Mouse (Mus musculus): ENCODE results near the gene Shb. TPM values are rescaled to one million over a fixed set of nuclear protein-coding genes. Genes with fewer than 3 reads are reported as not detected.

Gene Shb
- polyA plus RNA-seq, 1 experiment = 36.2 TPM

DNA sequence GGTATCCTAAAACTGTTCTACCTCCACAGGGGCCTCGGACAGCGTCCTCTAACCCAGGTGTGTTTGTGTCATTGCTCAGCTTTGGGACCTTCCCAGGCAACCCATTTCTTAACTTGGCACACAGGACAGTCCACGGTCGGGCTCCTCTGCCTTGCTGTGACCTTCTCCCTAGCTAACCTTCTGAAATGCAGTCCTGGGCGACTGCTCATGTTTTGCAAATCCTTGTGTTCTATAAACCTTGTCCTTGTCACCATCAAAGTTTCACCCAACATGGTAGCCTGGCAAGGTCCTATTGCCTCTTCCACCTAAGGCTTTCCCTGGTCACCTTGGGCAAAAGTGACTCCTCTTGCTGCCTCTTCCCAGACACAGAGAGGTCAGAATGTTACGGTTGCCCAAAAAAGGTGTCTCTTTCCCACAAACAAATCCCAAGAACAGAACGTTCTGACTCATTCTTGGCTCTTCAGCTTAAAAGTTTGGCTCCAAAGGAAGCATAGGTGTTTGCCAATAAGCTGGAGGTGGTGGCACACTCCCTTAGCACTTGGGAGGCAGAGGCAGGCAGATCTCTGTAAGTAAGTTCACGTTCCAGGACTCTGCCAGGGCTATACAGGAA lies 121.0 kb downstream of the Shb start:
- Histone ChIP-seq H3K4me1 (ENCODE audit: control insufficient read depth, insufficient read depth, low read length) (no peaks in the 10 kb centered on the region), H3K4me3 (replicated peaks; ENCODE audit: extremely low read depth, low read depth, low read length) (no peak overlapping the region)
- no peak for TF ChIP-seq CTCF (IDR thresholded peaks at IDR 0.05; ENCODE audit: insufficient read depth, low read length)
- no peak for TF ChIP-seq POLR2A (IDR thresholded peaks at IDR 0.05; ENCODE audit: borderline replicate concordance, extremely low read depth, low read depth, low read length)
- WGBS = 84% methylated on average over 8 of the region's 8 CpGs
- no peak for DNase-seq

DNA sequence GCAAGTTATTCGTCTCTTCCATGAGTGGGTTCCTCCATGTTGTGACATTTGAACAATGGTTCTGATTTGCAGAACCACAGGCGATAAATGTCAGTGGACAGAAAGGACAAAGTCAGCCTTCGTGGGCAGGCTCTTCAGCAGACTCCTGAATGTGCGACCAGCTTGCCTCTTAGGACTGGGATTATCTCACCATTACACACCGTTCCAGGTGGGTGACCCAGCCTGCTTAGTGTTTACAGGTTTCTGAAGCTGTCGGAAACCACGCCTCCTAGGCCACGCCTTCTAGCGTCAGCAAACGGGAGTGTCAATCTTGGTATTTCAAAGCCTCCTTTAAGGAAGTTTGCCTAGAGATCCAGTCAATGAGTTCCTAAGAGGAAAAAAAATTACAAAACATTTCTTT lies 123.0 kb downstream of the Shb start:
- Histone ChIP-seq H3K4me1 (ENCODE audit: control insufficient read depth, insufficient read depth, low read length) (no peaks in the 10 kb centered on the region), H3K4me3 (replicated peaks; ENCODE audit: extremely low read depth, low read depth, low read length) (peak overlapping the region; percentile 89)
- TF ChIP-seq CTCF (IDR thresholded peaks at IDR 0.05; ENCODE audit: insufficient read depth, low read length) (no peak), POLR2A (IDR thresholded peaks at IDR 0.05; ENCODE audit: borderline replicate concordance, extremely low read depth, low read depth, low read length) (peak; percentile 89; the same call in 1 of the 2 replicates)
- peak; percentile 89 for DNase-seq
- 2% methylated on average over 10 of the region's 10 CpGs for WGBS

DNA sequence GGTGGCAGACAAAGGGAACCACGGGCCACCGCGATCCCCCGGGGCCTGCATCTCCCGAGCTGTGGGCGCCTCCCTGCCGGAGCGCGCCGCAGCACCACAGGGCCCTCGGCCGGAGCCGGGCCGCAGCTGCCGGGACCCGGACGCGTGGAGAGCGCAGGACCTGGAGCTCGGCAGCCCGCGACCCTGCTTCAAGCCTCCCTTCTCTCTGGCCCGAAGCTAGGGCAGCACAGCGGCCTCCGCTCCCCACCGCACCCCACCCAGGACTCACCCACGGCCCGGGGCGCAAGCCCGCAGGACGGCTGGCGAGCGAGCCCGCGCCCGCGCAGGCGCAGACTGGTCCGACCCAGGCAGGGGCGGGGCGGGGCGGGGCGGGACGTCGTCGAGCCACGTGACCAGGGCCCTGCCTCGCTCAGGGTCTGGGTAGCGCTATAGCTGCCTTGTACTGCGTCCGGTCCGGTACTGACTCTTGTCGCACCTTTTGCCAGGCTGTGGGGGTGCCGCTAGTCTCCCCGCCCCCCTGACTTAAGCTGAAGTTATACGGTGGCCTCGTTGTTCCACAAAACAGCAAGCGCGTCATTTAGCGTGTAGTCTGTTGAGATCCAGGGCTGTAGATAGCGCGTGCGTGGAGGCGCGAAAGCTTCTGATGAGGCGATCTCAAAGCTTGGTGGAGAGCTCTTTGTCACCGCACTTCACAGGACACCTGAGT lies 123.7 kb downstream of the Shb start, which contains the start of gene Slc25a51:
Gene Slc25a51, minus strand, starts transcription at position 340 of the 706 bp plus-strand sequence.
- TF ChIP-seq POLR2A (IDR thresholded peaks at IDR 0.05; ENCODE audit: borderline replicate concordance, extremely low read depth, low read depth, low read length) (peak; percentile 83; the same call in 1 of the 2 replicates), CTCF (IDR thresholded peaks at IDR 0.05; ENCODE audit: insufficient read depth, low read length) (no peak)
- H3K4me1 ChIP-seq (ENCODE audit: control insufficient read depth, insufficient read depth, low read length) = no peaks in the 10 kb centered on the region
- DNase-seq = peak; percentile 81
- peak within 1 kb of the TSS; percentile 89 for H3K4me3 ChIP-seq (replicated peaks; ENCODE audit: extremely low read depth, low read depth, low read length)
- WGBS = under 1% methylated on average over 60 of the region's 67 CpGs

DNA sequence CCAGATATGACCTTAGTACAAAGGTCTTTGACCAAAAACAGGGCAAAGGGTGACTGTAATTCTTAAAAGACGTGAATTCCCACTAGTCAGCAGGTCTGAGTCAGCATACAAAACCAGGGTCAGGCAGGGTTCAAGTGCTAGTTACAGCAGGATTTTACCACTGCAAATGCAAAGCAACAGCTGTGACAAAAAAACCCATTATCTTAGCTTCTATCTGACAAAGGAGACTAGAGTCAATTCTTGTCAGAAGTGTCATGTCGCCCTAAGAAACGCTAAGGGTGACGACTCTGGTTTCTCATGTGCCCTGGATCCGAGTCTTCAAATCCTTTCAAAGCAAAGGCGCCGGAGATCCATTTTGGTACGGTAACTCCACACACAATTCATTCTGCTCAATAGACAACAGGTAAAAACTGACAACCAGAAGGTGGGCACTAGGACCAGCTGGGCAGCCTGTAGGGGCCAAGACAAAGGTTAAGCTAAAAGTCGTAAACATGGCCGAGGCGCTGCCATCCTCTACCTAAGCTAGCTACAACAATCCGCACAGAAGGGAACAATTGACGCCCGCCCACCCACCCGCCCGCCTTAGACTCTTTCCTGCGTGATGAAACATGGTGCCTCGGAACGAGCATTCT lies 124.5 kb downstream of the Shb start:
- no peak for DNase-seq

DNA sequence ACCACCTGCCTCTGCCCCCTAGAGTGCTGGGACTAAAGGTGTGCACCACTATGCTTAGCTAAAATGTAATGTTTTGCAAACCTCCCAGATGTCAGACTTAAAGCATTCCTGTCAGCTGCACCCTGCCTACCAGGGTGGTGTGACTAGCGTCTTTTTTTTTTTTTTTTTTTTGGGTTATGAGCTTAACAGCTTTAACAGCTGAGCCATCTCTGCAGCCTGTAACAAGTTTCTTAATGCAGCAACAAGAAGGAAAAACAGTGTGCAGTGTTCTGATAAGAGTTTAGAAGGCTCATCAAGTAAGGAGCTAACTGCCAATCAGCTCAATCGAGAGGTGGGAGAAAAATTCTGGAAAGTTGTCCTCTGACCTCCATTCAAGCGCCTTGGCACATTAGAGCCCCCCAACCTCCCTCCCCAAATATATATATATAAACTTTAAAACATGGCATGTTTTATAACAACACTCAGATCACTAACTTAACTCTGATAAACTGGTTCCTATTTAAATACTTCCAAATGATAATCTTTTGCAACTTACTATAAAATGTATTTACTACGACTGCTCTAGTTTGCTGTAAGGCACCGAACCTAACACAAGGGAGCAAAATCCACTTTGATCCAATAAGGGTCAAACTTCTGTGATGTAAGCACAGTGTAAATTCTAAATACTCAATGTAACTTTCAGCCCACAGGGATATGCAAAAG lies 125.1 kb downstream of the Shb start:
- no peak for DNase-seq
- Histone ChIP-seq H3K4me1 (ENCODE audit: control insufficient read depth, insufficient read depth, low read length) (peaks cover 10% of the 10 kb centered on the region), H3K4me3 (replicated peaks; ENCODE audit: extremely low read depth, low read depth, low read length) (no peak overlapping the region)
- 33% methylated on average over 5 of the region's 5 CpGs for WGBS
- TF ChIP-seq CTCF (IDR thresholded peaks at IDR 0.05; ENCODE audit: insufficient read depth, low read length) (no peak), POLR2A (IDR thresholded peaks at IDR 0.05; ENCODE audit: borderline replicate concordance, extremely low read depth, low read depth, low read length) (no peak)

More for the DNA sequence above, 124.5 kb downstream of the Shb start:
- under 1% methylated on average over 19 of the region's 19 CpGs for WGBS
- peaks cover 6% of the 10 kb centered on the region for H3K4me1 ChIP-seq (ENCODE audit: control insufficient read depth, insufficient read depth, low read length)
- TF ChIP-seq POLR2A (IDR thresholded peaks at IDR 0.05; ENCODE audit: borderline replicate concordance, extremely low read depth, low read depth, low read length) (no peak), CTCF (IDR thresholded peaks at IDR 0.05; ENCODE audit: insufficient read depth, low read length) (no peak)
- peak overlapping the region; percentile 89 for H3K4me3 ChIP-seq (replicated peaks; ENCODE audit: extremely low read depth, low read depth, low read length)

DNA sequence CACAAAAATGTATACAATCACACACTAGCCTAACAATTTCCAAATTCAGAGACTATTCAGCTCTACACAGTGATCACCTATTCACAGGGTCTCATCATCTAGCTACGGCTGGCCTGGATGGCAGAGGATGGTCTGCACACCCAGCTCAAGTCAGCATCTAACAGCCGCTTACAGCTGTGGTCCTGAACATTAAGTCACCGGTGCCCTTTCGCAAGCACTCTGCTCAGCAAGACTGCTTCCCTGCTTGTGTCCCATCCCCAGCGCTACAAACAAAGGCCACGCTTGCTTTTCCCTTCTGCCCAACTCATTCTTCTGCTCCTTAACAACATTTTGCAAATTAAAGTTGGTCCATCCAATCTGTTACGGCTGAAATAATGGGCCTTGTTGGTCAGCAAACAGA lies 125.9 kb downstream of the Shb start:
- peaks cover 10% of the 10 kb centered on the region for H3K4me1 ChIP-seq (ENCODE audit: control insufficient read depth, insufficient read depth, low read length)
- no peak for DNase-seq
- 58% methylated on average over 7 of the region's 7 CpGs for WGBS
- no peak overlapping the region for H3K4me3 ChIP-seq (replicated peaks; ENCODE audit: extremely low read depth, low read depth, low read length)
- TF ChIP-seq POLR2A (IDR thresholded peaks at IDR 0.05; ENCODE audit: borderline replicate concordance, extremely low read depth, low read depth, low read length) (no peak), CTCF (IDR thresholded peaks at IDR 0.05; ENCODE audit: insufficient read depth, low read length) (no peak)

DNA sequence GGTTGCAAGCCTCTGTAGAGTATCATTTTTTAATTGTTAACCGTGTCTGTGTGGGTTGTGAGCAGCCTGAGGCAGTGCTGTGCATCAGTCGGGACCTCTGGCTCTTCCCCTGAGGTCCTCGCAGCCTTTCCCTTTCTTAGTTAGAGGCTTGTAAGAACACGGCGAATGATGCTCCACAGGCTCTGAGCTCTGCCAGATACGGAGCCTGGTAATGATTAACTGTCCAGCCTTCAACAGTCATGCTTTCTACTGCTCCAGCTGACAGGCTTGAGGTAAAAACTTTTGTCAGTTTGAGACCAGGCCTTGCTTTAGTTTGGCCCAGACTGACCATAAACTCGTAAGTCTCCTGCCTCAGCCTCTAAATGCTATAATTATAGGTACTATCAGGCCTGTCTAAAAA lies 127.0 kb downstream of the Shb start:
- Histone ChIP-seq H3K4me1 (ENCODE audit: control insufficient read depth, insufficient read depth, low read length) (peaks cover 10% of the 10 kb centered on the region), H3K4me3 (replicated peaks; ENCODE audit: extremely low read depth, low read depth, low read length) (no peak overlapping the region)
- TF ChIP-seq POLR2A (IDR thresholded peaks at IDR 0.05; ENCODE audit: borderline replicate concordance, extremely low read depth, low read depth, low read length) = no peak
- WGBS = 65% methylated on average over 7 of the region's 7 CpGs
- DNase-seq = no peak

DNA sequence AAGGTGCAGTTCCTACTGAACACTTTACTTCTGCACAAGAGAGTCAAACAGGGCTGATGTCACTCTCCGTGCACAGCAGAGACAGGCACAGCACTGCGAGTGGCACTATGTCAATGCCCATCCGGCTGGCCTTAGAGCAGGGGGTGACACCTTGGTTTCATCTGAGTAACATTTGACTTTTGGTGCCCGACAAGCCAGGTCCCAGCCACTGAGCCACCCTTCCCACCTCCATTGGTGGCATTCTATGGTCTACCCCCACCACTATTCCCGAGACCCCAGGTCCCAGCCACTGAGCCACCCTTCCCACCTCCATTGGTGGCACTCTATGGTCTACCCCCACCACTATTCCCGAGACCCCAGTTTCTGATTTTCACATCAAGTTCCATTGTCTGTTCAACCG lies 128.2 kb downstream of the Shb start:
- Histone ChIP-seq H3K4me1 (ENCODE audit: control insufficient read depth, insufficient read depth, low read length) (peaks cover 10% of the 10 kb centered on the region), H3K4me3 (replicated peaks; ENCODE audit: extremely low read depth, low read depth, low read length) (no peak overlapping the region)
- 91% methylated on average over 7 of the region's 7 CpGs for WGBS
- no peak for TF ChIP-seq CTCF (IDR thresholded peaks at IDR 0.05; ENCODE audit: insufficient read depth, low read length)
- no peak for TF ChIP-seq POLR2A (IDR thresholded peaks at IDR 0.05; ENCODE audit: borderline replicate concordance, extremely low read depth, low read depth, low read length)
- no peak for DNase-seq

DNA sequence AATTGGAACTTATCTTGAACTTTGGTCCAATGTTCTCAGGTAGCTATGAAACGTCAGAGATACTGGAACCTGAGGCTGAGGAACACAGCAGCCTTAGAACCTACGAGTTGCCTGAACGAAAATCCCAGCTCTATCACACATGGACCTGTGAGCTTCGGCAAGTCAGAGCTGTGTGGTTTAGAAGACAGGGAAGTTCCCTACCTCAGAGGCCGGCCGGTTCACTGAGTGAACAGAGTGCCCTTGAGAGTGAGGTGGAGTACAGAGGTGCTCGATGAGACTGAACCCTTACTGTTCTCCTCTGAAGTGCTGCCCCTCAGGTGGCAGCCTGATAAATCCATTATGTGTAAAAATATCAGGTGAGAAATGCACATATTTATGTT lies 128.8 kb downstream of the Shb start:
- DNase-seq = no peak
- no peak for TF ChIP-seq POLR2A (IDR thresholded peaks at IDR 0.05; ENCODE audit: borderline replicate concordance, extremely low read depth, low read depth, low read length)
- TF ChIP-seq CTCF (IDR thresholded peaks at IDR 0.05; ENCODE audit: insufficient read depth, low read length) = no peak
- WGBS = 61% methylated on average over 7 of the region's 7 CpGs
- no peak overlapping the region for H3K4me3 ChIP-seq (replicated peaks; ENCODE audit: extremely low read depth, low read depth, low read length)
- peaks cover 10% of the 10 kb centered on the region for H3K4me1 ChIP-seq (ENCODE audit: control insufficient read depth, insufficient read depth, low read length)

Measured in lung, adult 2 months (tissue).